Mouse (Mus musculus) brain, embryonic 18.5 days (tissue): Measurements from ENCODE around the gene Bik.

Experiments used
- DNase-seq: peaks from one replicate; pipeline ENCODE4 v3.0.0-alpha.2; 2012; ENCODE audit warnings: low read depth, low spot score

Gene Bik

DNA sequence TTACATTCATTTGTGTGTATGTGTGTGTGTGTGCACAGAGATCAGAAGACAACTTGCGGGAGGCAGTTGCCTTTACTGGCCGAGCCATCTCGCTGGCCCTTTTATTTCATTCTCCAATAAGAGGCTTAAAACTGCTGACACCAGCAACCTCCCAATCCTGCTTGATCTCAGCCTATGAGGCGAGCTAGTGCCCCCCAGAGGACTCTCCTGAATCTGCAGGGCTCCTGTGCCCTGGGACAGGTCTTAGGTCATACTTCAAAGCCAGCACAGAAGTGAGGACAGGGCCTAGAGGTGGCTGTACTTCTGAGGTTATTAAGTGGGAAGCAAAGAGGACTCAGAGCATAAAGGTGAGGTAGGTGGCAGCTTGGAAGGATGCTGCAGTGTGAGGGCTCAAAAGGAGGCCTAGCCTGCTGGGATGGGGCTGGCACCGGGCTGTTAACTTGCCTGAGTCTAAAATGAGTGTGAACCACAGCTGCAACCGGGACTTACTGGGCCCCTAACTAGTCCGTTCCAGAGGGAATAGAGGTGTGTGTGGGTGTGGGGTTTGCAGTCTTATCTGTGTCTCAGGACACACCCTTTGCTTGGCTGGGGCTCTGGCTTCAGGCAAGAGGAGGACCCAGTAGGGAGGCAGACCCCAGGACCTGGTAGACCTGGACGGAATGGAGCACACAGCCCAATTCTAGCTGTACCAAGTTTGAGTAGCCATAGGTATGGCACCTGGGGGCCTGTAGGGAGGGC lies 56.9 kb downstream of the Bik start:
- DNase-seq, result no peak

GRCm38 (mm10) chr15:83584741-83585220 lies 58.1 kb downstream of the Bik start:
- no peak for DNase-seq

DNA sequence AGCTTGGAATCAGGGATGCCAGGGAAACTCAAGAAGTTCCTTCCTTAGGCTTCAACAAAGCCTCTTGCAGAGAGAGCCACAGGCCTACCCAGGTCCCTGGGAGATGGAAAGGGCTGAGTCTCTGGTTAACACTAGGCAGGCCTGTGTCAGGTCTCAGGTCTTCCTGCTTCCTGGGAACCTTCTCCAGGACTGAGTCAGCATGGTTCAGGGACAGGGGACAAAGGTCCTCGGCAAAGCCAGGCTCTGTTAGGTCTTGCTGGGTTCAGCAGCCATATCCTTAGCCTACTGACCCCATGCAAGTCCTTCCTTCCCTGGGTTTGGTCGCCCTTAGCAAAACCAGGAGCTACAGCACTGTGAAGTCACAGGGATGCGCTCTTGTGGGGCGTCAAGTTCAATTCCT lies 64.2 kb downstream of the Bik start:
- DNase-seq, result no peak

- DNase-seq, result no peak
These were observed 65.1 kb downstream of the Bik start for GRCm38 (mm10) chr15:83591758-83592157.

GRCm38 (mm10) chr15:83592260-83593188 lies 65.9 kb downstream of the Bik start:
- DNase-seq, result no peak

- DNase-seq, result no peak
These were observed 66.5 kb downstream of the Bik start for GRCm38 (mm10) chr15:83593189-83593585.

DNA sequence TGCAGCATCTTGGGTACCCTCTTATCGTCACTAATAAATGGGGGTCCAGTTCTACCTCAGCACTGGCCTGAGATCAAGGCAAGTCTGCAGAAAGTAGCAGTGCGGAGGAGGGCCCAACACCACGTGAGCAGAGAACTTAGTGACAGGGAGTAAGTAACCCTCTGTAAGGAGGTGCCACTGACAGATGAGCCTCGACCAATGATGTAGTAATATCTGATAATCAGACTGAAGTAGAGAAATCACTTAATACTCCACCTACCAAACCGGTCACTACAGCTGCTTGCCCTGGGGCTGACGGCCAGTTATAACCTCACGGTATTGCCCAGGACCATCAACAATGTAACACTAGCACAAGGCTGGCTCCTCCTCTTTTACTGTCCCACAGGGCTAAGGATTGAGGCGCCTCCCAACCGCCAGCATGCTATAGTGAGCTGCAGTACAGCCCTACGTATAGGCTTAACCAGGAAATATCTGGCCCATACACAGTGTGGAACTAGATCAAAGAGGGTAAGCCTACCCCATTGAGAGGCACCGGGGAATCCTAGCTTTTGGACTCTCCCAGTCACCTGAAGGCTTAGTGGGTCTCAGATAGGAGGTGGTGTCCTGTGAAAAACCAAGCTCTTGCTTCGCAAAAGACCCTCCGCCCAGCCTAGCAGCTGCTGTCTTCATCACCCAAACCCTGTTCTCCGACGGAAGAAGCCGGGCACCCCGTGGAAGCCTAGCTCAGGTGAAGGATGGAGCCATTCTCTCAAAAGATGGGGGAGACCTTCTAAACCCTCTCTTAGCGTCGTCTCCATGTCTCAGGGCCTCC lies 67.2 kb downstream of the Bik start:
- DNase-seq, result no peak
